ENCODE assay signal across 9 mouse cellular contexts in genomic region chr4:141952824-141953223, GRCm38 (mm10).
DNase-seq lines count a peak whose midpoint lies in the region; ATAC-seq and TF ChIP-seq lines count a peak whose summit lies in the region.
"Had no signal": no experiment of that assay in that cellular context is flagged by ENCODE, and none has a peak within 500 bp of the region (broad histone marks: within the 10 kb centered on the region; RNA-seq: fewer than 3 reads in every experiment).

No protein-coding gene starts in this region.

- peaks cover 33% of the 10 kb centered on the region for H3K4me1 ChIP-seq in heart, embryonic 12.5 days (replicated peaks)
- H3K4me1 ChIP-seq in lung, embryonic 14.5 days (ENCODE audit: insufficient read depth): peaks cover 8% of the 10 kb centered on the region; the same call in 1 of the 2 replicates
- no peaks in the 10 kb centered on the region for H3K4me1 ChIP-seq in brown adipose tissue, adult 24 weeks (ENCODE audit: control insufficient read depth, insufficient read depth, insufficient read length, low read length)
- H3K4me1 ChIP-seq in olfactory bulb, adult 2 months (ENCODE audit: control insufficient read depth, insufficient read depth, low read length): peaks cover 24% of the 10 kb centered on the region

- DNase-seq in heart, postnatal 25 days (ENCODE audit: low spot score): no peak
- no peak for DNase-seq in lung, embryonic 14.5 days
- DNase-seq in lung, postnatal 25 days (ENCODE audit: low spot score): no peak
- DNase-seq in yolk sac, embryonic 10.5 days (ENCODE audit: low spot score): no peak
- DNase-seq in MN1 (ENCODE audit: low spot score): no peak
- DNase-seq: cerebellum, adult 9-10 months had no signal

- no peak for TF ChIP-seq CTCF in lung, embryonic 14.5 days (IDR thresholded peaks at IDR 0.05; ENCODE audit: low read depth)
- no peak for TF ChIP-seq CTCF in olfactory bulb, adult 2 months (IDR thresholded peaks at IDR 0.05; ENCODE audit: insufficient read depth, low read depth, low read length)

- H3K9ac ChIP-seq in heart, embryonic 12.5 days: no peak overlapping the region
- H3K9ac ChIP-seq in lung, embryonic 14.5 days: no peak overlapping the region

- H3K4me2 ChIP-seq in heart, embryonic 12.5 days: 0 out of 2 replicates have a peak overlapping the region, but pooled peaks have one; percentile 13
- H3K4me2 ChIP-seq in lung, embryonic 14.5 days: no peak overlapping the region

- H3K36me3 ChIP-seq in heart, embryonic 12.5 days: no peaks in the 10 kb centered on the region
- no peaks in the 10 kb centered on the region for H3K36me3 ChIP-seq in lung, embryonic 14.5 days (ENCODE audit: insufficient read depth)

- no peaks in the 10 kb centered on the region for H3K9me3 ChIP-seq in heart, embryonic 12.5 days (replicated peaks)
- H3K9me3 ChIP-seq in lung, embryonic 14.5 days (ENCODE audit: low read depth, low read length): no peaks in the 10 kb centered on the region

- no peaks in the 10 kb centered on the region for H3K27me3 ChIP-seq in heart, embryonic 12.5 days (replicated peaks)
- no peaks in the 10 kb centered on the region for H3K27me3 ChIP-seq in lung, embryonic 14.5 days (ENCODE audit: insufficient read depth, low read length)

- peak overlapping the region; percentile 79 for H3K27ac ChIP-seq in heart, embryonic 12.5 days (ENCODE audit: poor library complexity, severe bottlenecking)
- H3K27ac ChIP-seq in lung, embryonic 14.5 days (ENCODE audit: low read depth): peak overlapping the region; percentile 27; the same call in 1 of the 2 replicates
- H3K27ac ChIP-seq in brown adipose tissue, adult 24 weeks (replicated peaks; ENCODE audit: low read depth, low read length): peak overlapping the region; percentile 85
- peak overlapping the region; percentile 61 for H3K27ac ChIP-seq in olfactory bulb, adult 2 months (ENCODE audit: insufficient read depth, low read depth, low read length)

- no peak overlapping the region for H3K4me3 ChIP-seq in heart, embryonic 12.5 days
- H3K4me3 ChIP-seq in lung, embryonic 14.5 days (ENCODE audit: low read depth, low read length): no peak overlapping the region
- no peak overlapping the region for H3K4me3 ChIP-seq in brown adipose tissue, adult 24 weeks (ENCODE audit: insufficient read depth, low read depth, low read length)
- no peak overlapping the region for H3K4me3 ChIP-seq in olfactory bulb, adult 2 months (ENCODE audit: insufficient read depth, low read depth, low read length)

- TF ChIP-seq POLR2A in olfactory bulb, adult 2 months (IDR thresholded peaks at IDR 0.05; ENCODE audit: insufficient read depth, low read depth, low read length): no peak

- ATAC-seq in heart, embryonic 12.5 days (ENCODE audit: insufficient number of reproducible peaks, low FRiP score): no peak
- ATAC-seq in lung, embryonic 14.5 days (ENCODE audit: insufficient read depth): no peak

- 45% methylated on average over 5 of the region's 5 CpGs for WGBS in heart, embryonic 12.5 days
- 42% methylated on average over 5 of the region's 5 CpGs for WGBS in lung, embryonic 14.5 days
- WGBS in olfactory bulb, adult 2 months: 33% methylated on average over 5 of the region's 5 CpGs

- intact Hi-C loops in heart, postnatal 25 days (cut with DNase I): loop anchor here (5.0 kb wide), 1 partner anchor 36 kb away; no protein-coding TSS in a partner anchor

Comparison
In these comparisons a context has a peak if more than half of its experiments do, and no peak if none do; other contexts are left out.
1. H3K27ac ChIP-seq: peak in every context shown above with its lines; median percentile 85 in brown adipose tissue, adult 24 weeks; 79 in heart, embryonic 12.5 days; 61 in olfactory bulb, adult 2 months; 27 in lung, embryonic 14.5 days.